Mouse (Mus musculus): ENCODE data around the gene Spata13. TPM values are rescaled to one million over a fixed set of nuclear protein-coding genes. Genes with fewer than 3 reads are reported as not detected.

Gene Spata13
- polyA plus RNA-seq (2014; fragmentation: Nextera tagmentation; extraction: Ambion mirVana) = 11.6 and 14.9 TPM in 2 replicates

DNA sequence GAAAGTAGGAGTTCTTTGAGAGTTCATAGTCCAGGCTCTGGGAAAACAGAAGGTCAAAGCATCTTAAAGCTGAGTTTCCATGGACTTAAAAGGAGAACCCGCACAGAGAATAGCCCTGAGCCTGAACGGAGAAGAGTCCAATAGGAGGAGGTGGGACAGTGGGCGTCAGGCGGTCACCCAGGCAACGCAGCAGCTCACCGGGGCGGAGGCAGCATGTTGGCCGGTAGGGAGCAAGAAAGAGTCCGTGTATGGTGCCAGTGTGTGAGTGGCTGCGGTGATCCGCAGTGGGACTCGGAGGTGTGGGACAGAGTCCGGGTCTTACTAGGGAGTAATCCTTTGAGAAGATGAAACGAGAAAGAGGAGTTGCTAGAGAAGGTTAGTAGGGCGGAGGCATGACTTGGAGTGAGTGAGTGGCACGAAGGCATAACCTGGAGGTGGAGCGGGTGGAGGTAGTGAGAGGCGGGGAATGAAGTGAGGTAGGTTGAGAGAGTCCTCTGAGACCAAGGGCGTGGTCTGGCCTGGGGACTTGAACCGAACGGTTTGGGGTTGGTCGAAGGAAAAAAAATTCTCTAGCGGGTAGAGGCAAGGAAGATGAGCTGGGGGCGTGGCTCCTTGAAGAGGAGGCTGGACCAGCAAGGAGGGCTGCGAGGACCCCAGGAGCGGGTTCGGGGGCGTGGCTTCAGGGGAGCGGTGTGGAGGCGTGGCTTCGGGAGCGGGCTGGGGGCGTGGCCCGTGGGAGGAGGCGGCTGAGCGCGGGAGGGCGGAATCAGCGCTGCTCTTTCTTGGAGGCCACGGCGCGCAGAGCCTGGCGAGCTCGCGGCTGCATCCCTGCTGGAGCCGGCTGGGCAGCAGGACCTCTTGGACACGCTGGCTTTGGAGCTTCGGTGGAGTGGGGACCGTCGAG, at the start of gene Spata13:
Gene Spata13, plus strand, starts transcription at position 41 of the 904 bp plus-strand sequence.
- H3K4me3 ChIP-seq (ENCODE audit: control insufficient read depth in 1 of 2, insufficient read depth in 1 of 2, low read depth in 1 of 2, low read length in 2 of 2) = peak within 1 kb of the TSS; percentile 59 to 62
- under 1% methylated on average over 49 of the region's 50 CpGs for WGBS
- H3K36me3 ChIP-seq (ENCODE audit: control insufficient read depth, insufficient read depth, low read length) = no peaks in the 10 kb centered on the region
- H3K9ac ChIP-seq (ENCODE audit: low read length) = peak within 1 kb of the TSS; percentile 61
- H3K27ac ChIP-seq (replicated peaks in 1 of 2; ENCODE audit: control insufficient read depth in 1 of 2, insufficient read depth in 1 of 2, low read depth in 2 of 2, low read length in 2 of 2) = no peak within 1 kb of the TSS
- no peaks in the 10 kb centered on the region for H3K9me3 ChIP-seq (ENCODE audit: control insufficient read depth, low read length)
- ATAC-seq (ENCODE audit: insufficient number of reproducible peaks, insufficient read depth, low FRiP score, low read depth) = peak; percentile 85
- peaks cover 22% of the 10 kb centered on the region for H3K27me3 ChIP-seq (ENCODE audit: control insufficient read depth, insufficient read depth, low read length)
- H3K4me2 ChIP-seq (ENCODE audit: low read length) = peak within 1 kb of the TSS; percentile 98
- peaks cover 4 to 9% of the 10 kb centered on the region in 2 experiments; a peak in 2 of 4 replicates for H3K4me1 ChIP-seq (ENCODE audit: control insufficient read depth in 2 of 2, insufficient read depth in 2 of 2, low read length in 2 of 2)

DNA sequence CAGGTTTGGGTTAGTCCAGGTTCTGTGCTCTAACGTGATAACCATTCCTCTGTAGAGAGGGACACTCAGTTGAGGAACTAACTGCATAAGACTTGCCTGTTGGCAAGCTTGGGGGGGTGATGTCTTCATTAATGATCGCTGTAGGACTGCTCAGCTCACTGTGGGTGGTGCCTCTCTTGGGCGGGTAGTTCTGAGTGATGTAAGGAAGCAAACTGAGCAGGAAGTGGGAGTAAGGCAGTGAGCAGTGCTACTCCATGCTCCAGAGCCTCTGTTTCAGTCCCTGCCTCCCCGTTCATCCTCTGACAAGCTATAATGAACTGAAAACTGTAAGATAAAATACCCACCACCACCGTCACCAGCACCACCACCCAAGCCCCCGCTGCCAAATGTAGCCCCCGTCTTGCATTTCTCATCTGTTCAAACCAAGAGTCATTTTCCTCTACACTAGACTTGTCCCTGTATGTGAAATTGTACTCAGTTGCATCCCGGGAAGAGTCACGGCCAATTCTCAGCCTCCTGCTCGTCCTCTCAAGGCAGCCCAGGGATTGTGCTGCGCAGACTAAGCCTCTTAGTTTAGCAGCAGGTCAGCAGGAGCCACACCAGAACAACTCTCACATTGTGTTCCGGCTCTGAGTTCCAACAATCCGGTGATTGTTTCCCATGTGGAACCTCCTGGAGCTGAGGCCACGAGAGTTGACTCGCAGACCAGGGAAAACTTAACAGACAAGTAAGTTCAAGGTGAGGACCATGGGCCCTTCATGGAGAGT, 46.9 kb upstream of the Spata13 start:
- Histone ChIP-seq H3K9me3 (ENCODE audit: control insufficient read depth, low read length) (no peaks in the 10 kb centered on the region), H3K4me2 (ENCODE audit: low read length) (no peak overlapping the region), H3K27me3 (ENCODE audit: control insufficient read depth, insufficient read depth, low read length) (no peaks in the 10 kb centered on the region), H3K9ac (ENCODE audit: low read length) (no peak overlapping the region), H3K4me3 (ENCODE audit: control insufficient read depth in 1 of 2, insufficient read depth in 1 of 2, low read depth in 1 of 2, low read length in 2 of 2) (no peak overlapping the region), H3K27ac (replicated peaks in 1 of 2; ENCODE audit: control insufficient read depth in 1 of 2, insufficient read depth in 1 of 2, low read depth in 2 of 2, low read length in 2 of 2) (peak overlapping the region; percentile 4 to 39; a peak in 1 of 4 replicates), H3K4me1 (ENCODE audit: control insufficient read depth in 2 of 2, insufficient read depth in 2 of 2, low read length in 2 of 2) (peaks cover 9 to 14% of the 10 kb centered on the region in 2 experiments), H3K36me3 (ENCODE audit: control insufficient read depth, insufficient read depth, low read length) (no peaks in the 10 kb centered on the region)
- ATAC-seq (ENCODE audit: insufficient number of reproducible peaks, insufficient read depth, low FRiP score, low read depth) = no peak
- WGBS = 49% methylated on average over 15 of the region's 15 CpGs

DNA sequence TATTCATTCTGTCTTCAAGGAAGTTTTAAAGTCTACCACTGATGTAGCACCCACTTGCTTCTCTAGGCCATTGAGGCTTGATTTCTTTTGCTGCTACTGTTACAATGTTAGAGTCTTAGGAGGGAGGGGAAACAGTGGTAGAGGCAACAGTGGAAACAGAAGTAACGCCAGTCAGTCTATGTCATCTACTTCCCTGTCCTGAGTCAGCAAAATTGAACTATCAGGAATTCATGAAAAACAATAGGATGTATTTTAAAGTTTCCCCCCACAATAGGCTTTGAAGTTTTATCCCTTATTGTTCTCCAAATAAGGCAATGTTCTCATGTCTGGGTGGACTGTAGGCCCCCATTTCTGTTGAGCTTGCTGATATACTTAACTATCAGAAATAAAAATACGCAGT, 44.8 kb upstream of the Spata13 start:
- Histone ChIP-seq H3K27ac (replicated peaks in 1 of 2; ENCODE audit: control insufficient read depth in 1 of 2, insufficient read depth in 1 of 2, low read depth in 2 of 2, low read length in 2 of 2) (no peak overlapping the region), H3K9ac (ENCODE audit: low read length) (no peak overlapping the region), H3K36me3 (ENCODE audit: control insufficient read depth, insufficient read depth, low read length) (no peaks in the 10 kb centered on the region), H3K27me3 (ENCODE audit: control insufficient read depth, insufficient read depth, low read length) (no peaks in the 10 kb centered on the region), H3K4me2 (ENCODE audit: low read length) (no peak overlapping the region), H3K9me3 (ENCODE audit: control insufficient read depth, low read length) (no peaks in the 10 kb centered on the region), H3K4me1 (ENCODE audit: control insufficient read depth in 2 of 2, insufficient read depth in 2 of 2, low read length in 2 of 2) (peaks cover 21 to 22% of the 10 kb centered on the region in 2 experiments), H3K4me3 (ENCODE audit: control insufficient read depth in 1 of 2, insufficient read depth in 1 of 2, low read depth in 1 of 2, low read length in 2 of 2) (no peak overlapping the region)
- 74% methylated on average over 2 of the region's 2 CpGs for WGBS
- ATAC-seq (ENCODE audit: insufficient number of reproducible peaks, insufficient read depth, low FRiP score, low read depth) = no peak

DNA sequence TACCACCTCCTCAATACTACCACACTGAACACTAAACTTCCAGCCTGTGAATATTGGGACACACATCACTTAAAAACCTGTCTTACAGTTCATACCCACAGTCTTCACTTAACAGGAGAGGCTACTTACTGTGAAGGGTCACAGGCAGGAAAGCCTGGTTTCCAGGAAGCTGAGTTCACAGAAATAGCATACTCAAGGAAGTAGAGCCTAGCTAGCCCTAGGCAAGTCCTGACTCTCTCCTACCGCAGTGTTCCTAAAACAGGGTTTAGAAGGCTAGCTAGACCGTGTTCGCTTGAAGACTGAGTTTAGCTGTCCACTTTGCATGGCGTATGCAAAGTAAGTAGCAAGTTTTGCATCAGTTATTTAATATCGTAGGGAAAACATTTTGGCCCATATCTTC, 41.5 kb upstream of the Spata13 start:
- 66% methylated on average over 5 of the region's 5 CpGs for WGBS
- Histone ChIP-seq H3K27me3 (ENCODE audit: control insufficient read depth, insufficient read depth, low read length) (0 out of 2 replicates have a peak, but pooled peaks cover 4% of the 10 kb centered on the region), H3K4me3 (ENCODE audit: control insufficient read depth in 1 of 2, insufficient read depth in 1 of 2, low read depth in 1 of 2, low read length in 2 of 2) (no peak overlapping the region), H3K4me1 (ENCODE audit: control insufficient read depth in 2 of 2, insufficient read depth in 2 of 2, low read length in 2 of 2) (peaks cover 19 to 27% of the 10 kb centered on the region in 2 experiments), H3K27ac (replicated peaks in 1 of 2; ENCODE audit: control insufficient read depth in 1 of 2, insufficient read depth in 1 of 2, low read depth in 2 of 2, low read length in 2 of 2) (peak overlapping the region in 1 of 2 experiments; percentile 12; a peak in 2 of 4 replicates), H3K4me2 (ENCODE audit: low read length) (peak overlapping the region; percentile 22), H3K9me3 (ENCODE audit: control insufficient read depth, low read length) (no peaks in the 10 kb centered on the region), H3K9ac (ENCODE audit: low read length) (no peak overlapping the region), H3K36me3 (ENCODE audit: control insufficient read depth, insufficient read depth, low read length) (no peaks in the 10 kb centered on the region)
- no peak for ATAC-seq (ENCODE audit: insufficient number of reproducible peaks, insufficient read depth, low FRiP score, low read depth)

DNA sequence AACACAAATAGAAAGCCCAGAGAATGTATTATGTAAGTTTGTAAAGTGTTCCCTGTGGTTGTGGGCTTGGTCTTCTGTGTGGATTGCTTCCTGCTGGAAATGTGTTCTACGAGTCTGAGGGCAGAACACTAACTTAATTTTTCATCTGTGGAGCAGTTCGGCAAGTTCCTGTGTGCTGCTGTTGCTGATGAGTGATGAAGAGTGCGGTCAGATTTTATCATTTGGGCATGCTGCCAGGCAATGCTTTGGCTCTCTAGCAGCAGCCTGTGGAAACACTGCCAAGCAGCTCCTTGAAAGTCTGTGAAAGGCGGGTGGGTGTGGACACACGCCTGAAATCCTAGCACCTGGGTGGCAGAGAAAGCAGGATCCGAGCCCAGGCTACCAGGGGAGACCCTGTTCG, 41.0 kb upstream of the Spata13 start:
- H3K4me2 ChIP-seq (ENCODE audit: low read length) = peak overlapping the region; percentile 22
- ATAC-seq (ENCODE audit: insufficient number of reproducible peaks, insufficient read depth, low FRiP score, low read depth) = no peak
- H3K9me3 ChIP-seq (ENCODE audit: control insufficient read depth, low read length) = no peaks in the 10 kb centered on the region
- no peaks in the 10 kb centered on the region for H3K36me3 ChIP-seq (ENCODE audit: control insufficient read depth, insufficient read depth, low read length)
- 0 out of 2 replicates have a peak, but pooled peaks cover 4% of the 10 kb centered on the region for H3K27me3 ChIP-seq (ENCODE audit: control insufficient read depth, insufficient read depth, low read length)
- peaks cover 20 to 30% of the 10 kb centered on the region in 2 experiments for H3K4me1 ChIP-seq (ENCODE audit: control insufficient read depth in 2 of 2, insufficient read depth in 2 of 2, low read length in 2 of 2)
- no peak overlapping the region for H3K4me3 ChIP-seq (ENCODE audit: control insufficient read depth in 1 of 2, insufficient read depth in 1 of 2, low read depth in 1 of 2, low read length in 2 of 2)
- no peak overlapping the region for H3K9ac ChIP-seq (ENCODE audit: low read length)
- H3K27ac ChIP-seq (replicated peaks in 1 of 2; ENCODE audit: control insufficient read depth in 1 of 2, insufficient read depth in 1 of 2, low read depth in 2 of 2, low read length in 2 of 2) = peak overlapping the region in 1 of 2 experiments; percentile 12; a peak in 1 of 4 replicates
- WGBS = 10% methylated on average over 7 of the region's 7 CpGs

DNA sequence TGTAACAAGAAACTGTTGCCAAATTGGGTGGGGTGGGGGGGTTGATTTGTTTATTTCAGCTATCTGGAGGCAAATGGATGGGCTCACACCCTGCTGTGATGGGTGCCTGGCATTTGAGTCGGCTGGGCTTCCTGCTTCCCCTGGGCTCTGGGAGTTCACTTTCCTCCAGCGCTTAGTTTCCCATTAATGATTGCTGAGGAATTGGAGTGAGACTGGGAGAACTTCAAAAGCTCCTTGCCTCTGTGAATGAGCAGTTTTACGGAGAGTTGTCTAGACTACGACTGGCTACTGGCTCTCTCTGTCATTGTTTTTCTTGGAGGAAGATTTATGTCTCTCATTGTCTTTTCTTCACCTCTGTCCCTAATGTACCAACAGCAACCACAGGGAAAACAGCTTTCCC, 36.2 kb upstream of the Spata13 start:
- H3K36me3 ChIP-seq (ENCODE audit: control insufficient read depth, insufficient read depth, low read length) = no peaks in the 10 kb centered on the region
- H3K27me3 ChIP-seq (ENCODE audit: control insufficient read depth, insufficient read depth, low read length) = 0 out of 2 replicates have a peak, but pooled peaks cover 4% of the 10 kb centered on the region
- H3K9me3 ChIP-seq (ENCODE audit: control insufficient read depth, low read length) = no peaks in the 10 kb centered on the region
- no peak overlapping the region for H3K4me2 ChIP-seq (ENCODE audit: low read length)
- 14% methylated on average over 4 of the region's 4 CpGs for WGBS
- H3K4me3 ChIP-seq (ENCODE audit: control insufficient read depth in 1 of 2, insufficient read depth in 1 of 2, low read depth in 1 of 2, low read length in 2 of 2) = no peak overlapping the region
- peaks cover 13 to 19% of the 10 kb centered on the region in 2 experiments for H3K4me1 ChIP-seq (ENCODE audit: control insufficient read depth in 2 of 2, insufficient read depth in 2 of 2, low read length in 2 of 2)
- 0 out of 4 replicates have a peak overlapping the region, but pooled peaks of 1 of the 2 experiments have one; percentile 30 for H3K27ac ChIP-seq (replicated peaks in 1 of 2; ENCODE audit: control insufficient read depth in 1 of 2, insufficient read depth in 1 of 2, low read depth in 2 of 2, low read length in 2 of 2)
- ATAC-seq (ENCODE audit: insufficient number of reproducible peaks, insufficient read depth, low FRiP score, low read depth) = no peak
- no peak overlapping the region for H3K9ac ChIP-seq (ENCODE audit: low read length)

DNA sequence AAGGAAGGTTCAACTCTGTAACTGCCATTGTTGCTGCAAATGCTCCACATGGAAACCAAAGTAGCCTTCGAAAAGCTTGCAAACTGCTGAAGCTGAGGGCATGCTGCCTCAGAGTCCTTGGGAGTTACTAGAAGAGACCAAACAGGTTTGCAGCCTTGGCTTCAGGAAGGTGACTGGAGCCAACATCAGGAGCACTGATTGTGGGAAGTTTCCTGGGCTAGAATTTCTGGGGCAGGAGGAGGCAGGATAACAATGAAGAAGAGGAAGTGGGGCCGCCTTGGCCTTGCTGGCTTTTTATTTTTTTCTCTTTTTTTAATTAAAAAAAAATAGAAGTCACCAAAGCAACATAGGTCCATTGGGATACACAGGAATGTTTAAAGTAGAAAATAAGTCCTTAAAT, 34.8 kb upstream of the Spata13 start:
- H3K9ac ChIP-seq (ENCODE audit: low read length) = no peak overlapping the region
- 0 out of 2 replicates have a peak, but pooled peaks cover 4% of the 10 kb centered on the region for H3K27me3 ChIP-seq (ENCODE audit: control insufficient read depth, insufficient read depth, low read length)
- no peak overlapping the region for H3K4me2 ChIP-seq (ENCODE audit: low read length)
- H3K36me3 ChIP-seq (ENCODE audit: control insufficient read depth, insufficient read depth, low read length) = no peaks in the 10 kb centered on the region
- H3K4me1 ChIP-seq (ENCODE audit: control insufficient read depth in 2 of 2, insufficient read depth in 2 of 2, low read length in 2 of 2) = peaks cover 8 to 12% of the 10 kb centered on the region in 2 experiments
- H3K4me3 ChIP-seq (ENCODE audit: control insufficient read depth in 1 of 2, insufficient read depth in 1 of 2, low read depth in 1 of 2, low read length in 2 of 2) = no peak overlapping the region
- no peaks in the 10 kb centered on the region for H3K9me3 ChIP-seq (ENCODE audit: control insufficient read depth, low read length)
- H3K27ac ChIP-seq (replicated peaks in 1 of 2; ENCODE audit: control insufficient read depth in 1 of 2, insufficient read depth in 1 of 2, low read depth in 2 of 2, low read length in 2 of 2) = 0 out of 4 replicates have a peak overlapping the region, but pooled peaks have one; percentile 24 to 34
- 63% methylated on average over 2 of the region's 2 CpGs for WGBS
- no peak for ATAC-seq (ENCODE audit: insufficient number of reproducible peaks, insufficient read depth, low FRiP score, low read depth)

Data from heart, embryonic 14.5 days (tissue).